Mouse (Mus musculus): Measurements from ENCODE around the gene Tmem106c.

DNA sequence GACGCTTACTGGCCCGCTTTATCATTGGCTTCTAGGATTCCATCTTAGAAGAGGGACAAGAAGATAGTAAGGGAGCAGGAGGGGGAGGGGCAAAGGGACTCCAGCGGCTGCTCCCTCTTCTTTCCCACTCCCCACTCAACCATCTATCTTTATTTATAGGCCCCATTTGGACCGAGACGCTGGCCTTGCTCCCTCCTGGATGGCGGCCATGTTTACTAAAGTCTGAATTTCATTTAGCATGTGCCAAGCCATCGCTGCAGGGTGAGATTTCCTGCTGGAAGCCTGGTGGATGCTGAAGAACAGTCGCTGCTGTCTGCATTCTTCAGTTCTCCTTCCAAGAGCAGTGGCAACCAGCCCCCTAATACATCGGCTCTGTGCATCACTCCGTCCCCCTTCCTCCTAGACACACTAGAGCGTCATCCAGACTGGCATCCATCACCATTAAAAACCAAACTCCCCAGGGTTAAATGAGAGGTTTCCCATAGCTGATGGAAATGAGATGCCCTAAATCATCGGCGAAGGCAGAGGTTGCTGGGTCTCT lies 32.8 kb downstream of the Tmem106c start:
- TF ChIP-seq EP300 (optimal IDR thresholded peaks at IDR 0.05) (no peak), CTCF (IDR thresholded peaks at IDR 0.05; ENCODE audit: low read depth) (no peak)
